Mouse (Mus musculus): ENCODE data around the gene Ermn. TPM values are rescaled to one million over a fixed set of nuclear protein-coding genes. Genes with fewer than 3 reads are reported as not detected.

Gene Ermn
- 1 to 10 TPM in 1 of 3 experiments, under 1 TPM in 1, not detected in 1; 0.15 to 5.8 TPM for polyA plus RNA-seq (2017; shearing (Covaris generic))

DNA sequence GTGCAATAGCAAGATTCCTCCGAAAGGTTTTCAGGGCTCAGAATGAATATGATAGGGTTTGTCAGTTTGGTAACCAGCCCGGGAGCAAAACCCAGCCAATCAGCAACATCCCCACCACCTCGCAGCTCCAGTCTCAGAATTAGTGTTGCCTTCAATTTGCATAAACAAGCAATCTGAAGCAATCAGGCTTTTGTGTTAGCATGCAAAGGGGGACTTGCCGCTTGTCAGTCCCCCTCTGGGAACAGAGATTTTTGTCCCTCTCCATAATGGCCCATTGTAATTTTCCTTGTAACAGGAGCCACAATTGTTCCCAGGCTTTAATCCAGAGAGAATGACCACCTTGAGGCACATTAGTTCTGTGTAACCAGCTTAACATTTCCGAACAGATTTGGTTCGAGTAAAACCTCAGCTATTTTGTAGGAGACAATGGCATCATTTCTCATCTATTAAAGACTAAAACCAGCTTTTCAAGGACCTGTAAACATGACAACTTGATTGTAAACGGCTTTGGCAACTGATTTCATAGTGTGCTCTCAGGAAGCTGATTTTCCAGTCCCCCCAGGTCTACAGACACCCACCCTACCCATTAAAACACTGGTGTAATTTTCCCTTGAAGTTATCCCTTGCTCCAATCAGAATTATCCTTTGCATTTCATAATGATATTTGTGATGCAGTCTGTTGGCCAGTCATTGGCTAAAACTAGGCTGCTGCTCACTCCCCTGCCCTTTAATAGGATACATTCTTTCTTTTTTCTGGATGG, at the start of gene Ermn:
Gene Ermn (minus strand): TSS at position 44 of the 761 bp plus-strand sequence.
- no peak for ATAC-seq

DNA sequence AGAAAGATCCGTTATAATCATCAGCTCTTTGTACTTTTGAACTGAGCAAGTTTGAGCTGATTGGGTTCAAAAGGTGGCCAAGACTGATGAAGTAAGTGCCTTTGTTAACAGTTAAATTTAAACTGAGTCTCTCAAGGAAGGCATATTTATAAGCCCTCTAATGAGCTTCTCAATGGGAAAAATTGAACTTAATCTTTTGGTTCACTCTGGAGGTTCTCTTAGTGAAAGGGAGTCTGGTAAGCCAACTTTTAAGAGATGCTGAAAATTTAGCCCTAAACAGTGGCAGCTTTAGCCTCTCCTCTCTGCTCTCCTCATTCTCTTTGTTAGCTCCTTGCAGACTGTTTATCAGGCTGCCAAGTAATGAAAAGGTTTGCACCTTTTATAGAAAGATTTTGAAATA, 42.2 kb upstream of the Ermn start:
- ATAC-seq: no peak

DNA sequence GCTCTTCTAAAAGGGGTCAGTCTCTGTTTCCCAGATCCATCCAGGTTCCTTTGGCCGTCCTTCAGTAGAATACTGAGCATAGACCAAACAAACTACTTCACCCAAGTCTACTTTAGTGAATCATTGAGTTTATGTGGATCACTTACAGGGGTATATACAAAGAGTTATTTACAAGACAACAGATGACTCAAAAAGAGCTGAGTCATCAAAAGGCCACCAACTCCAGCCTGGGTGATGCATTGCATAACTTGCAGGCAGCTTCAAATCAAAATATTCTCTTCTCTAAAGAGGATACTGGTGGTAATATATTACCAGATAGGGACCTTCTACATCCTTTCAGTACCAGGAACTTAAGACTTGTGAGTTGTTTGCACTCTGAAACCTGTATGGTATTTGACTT, 33.8 kb upstream of the Ermn start:
- ATAC-seq: no peak

DNA sequence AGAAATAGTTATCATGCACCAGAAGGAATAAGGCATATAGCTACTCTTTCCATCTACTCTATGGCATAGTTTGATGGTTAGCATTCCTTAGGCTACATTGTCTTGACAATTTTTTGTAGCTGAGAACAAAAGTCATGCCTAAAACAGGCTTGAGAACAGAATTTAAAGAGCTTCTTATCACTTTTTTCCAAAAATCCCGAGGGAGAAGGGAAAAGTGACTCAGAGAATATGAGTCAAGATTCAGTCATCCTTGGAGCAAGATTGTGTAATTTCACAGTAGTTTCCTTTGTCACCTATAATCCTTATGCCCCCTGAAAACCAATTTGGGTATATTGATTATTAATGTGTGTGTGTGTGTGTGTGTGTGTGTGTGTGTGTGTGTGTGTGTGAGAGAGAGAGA, 27.2 kb upstream of the Ermn start:
- no peak for ATAC-seq

DNA sequence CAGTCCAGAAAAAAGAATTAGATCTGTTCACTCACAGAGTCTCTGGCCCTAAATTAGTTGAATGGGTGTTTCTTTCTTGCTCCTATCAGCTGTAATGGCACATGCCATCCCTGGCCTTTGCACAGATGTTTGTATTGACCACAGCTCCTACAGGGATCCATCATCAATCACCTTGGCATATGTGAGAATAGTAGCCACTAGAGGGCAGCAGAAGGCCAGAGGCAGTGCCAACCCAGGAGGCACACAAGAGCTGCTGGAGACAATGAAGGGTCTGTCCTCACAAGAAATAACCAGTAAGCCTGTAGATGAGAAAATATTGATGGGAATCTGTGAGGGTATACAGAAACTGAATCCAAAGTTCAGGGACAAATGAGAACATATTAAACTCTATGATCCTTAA, 2.7 kb upstream of the Ermn start:
- ATAC-seq: peak; percentile 88

DNA sequence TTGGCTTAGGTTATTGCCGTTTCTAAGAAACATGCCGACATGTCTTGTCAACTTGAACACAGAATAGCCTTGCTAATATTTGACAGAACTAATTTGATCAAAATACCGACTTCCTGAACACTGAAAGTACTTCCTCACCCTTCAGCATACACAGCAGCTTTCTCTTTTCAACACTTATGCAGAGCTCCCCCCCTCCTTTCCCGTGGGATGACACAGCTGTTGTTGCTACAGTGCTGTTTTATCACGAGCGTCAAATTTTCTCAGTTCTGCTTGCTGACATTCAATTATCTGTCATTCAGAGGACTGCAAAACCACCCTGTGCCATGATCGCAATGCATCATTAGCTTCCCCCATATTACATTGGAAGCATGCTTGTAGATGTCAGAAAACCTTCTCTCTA, 10.8 kb downstream of the Ermn start:
- no peak for ATAC-seq

DNA sequence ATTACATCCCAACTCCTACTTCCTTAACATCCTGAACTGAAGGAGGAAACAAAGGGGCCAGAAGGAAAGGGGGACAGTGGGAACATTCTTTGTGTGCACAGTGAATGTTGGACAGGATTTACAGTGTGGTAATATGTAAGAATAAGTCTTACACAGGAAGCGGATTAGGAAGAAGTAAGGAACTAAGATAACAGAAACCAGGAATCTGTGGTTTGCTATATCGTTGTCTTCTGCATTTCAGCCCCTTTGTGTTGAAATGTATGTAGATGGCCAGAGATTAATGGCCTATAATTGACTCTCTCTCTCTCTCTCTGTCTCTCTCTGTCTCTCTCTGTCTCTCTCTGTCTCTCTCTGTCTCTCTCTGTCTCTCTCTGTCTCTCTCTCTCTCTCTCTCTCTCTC, 15.7 kb downstream of the Ermn start:
- no peak for ATAC-seq

DNA sequence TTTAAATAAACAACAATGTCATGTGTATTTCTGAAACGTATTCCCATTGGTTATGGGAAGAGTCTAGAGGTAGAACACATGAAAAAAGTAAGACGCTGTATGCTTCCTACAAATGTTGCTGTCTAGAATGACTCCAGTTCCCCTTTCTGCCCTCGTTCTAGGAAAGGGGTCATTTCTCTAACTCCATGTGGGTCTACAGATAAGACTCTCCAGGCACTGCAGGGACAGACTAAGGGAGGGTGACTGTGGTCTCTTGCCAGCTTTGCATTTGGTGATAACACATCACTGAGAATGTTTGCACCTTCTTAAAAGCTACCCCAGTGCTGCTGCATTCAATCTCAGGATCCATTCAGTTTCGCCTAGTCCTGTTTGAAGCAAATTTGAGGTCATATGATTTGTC, 17.0 kb downstream of the Ermn start:
- no peak for ATAC-seq

DNA sequence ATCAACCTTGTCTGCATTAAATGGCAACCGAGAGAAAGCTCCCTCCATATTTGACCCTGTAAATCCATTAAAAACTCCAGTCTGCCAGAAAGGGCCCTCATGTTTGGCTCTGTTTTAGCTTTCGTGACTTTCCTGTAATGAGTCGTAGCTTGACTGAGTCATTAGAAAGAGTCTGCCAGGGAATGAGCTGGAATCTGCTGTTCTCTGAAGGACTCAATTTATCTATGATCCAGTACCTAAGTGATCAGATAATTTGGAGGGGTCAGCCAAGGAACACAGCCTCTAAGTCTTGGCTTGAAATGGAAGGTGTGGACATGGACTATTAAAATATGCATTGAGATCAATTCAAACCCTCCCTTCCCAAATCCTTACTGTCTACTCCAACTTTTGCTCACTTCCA, 21.2 kb downstream of the Ermn start:
- no peak for ATAC-seq

DNA sequence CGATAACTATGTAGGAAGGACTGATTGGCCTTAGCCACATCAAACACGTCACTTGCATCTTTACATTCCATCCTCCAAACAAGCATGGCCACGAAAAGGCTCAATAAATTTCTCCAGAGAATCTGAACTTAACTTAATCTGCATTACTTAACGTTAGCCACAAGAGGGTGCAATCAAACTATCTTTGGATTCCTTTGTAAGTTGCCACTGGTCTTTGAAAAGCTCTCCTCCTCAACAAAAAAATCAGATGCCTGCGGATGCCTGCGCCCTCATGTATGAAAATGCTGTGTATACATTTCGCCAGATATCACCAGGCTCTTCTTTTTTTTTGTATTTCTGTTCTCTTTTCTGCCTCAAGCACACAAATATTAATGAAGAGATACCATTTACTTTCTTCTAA, 23.3 kb downstream of the Ermn start:
- peak; percentile 77 for ATAC-seq

DNA sequence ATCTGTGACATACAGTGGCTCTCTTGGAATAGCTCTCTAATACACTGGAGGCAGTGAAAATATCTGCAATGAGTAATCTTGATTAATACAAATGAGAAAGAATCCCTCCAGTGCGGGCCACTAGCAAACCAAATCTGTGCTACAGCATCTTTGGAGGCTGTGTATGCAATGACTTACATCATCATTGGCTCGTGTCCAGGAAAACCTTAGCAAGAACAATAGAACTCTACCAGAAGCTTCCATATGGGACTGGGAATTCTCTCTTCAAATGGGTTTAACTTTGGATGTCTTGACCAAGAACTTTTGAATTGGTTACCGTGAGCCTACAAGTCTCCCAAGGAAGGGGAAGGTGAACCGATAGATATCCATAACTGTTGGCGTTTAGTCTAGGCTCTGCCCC, 25.9 kb downstream of the Ermn start:
- ATAC-seq: no peak

DNA sequence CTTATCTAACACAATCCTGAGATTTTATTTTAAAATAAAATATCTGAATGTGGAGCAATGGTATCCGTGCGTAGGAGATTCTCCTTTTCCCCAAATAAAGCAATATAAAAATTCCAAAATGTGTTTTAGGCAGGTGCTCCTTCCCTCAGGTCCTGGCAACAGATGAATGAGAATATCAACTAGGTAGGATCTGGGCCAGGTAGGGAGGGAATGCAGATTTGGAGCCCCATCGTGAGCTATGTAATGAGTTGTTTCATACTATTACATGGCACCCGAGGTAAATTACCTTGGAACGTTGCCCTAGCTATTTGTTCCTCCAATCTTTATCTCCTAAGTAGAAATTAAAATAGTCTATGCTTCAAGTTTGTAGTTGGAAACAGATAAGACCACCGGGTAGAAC, 29.1 kb downstream of the Ermn start:
- no peak for ATAC-seq

DNA sequence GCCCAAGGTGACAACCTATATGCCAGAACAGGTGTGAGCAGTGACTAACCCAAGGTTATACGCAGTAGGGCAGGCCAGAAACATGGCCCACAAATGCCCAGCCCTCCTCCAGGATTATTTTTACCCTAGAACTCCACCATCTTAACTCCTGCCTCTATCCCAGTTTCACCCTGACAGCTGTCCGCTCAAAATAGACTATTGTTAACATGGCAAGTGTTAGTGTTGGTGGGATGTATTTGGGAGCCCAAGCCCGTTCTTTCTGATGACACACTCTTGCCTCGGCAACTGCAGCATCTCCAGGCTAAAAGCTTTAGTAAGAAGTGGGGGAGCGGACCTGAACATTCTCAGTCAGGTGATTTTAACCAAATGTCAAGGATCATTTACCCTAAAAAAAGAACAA, 45.6 kb downstream of the Ermn start:
- no peak for ATAC-seq

DNA sequence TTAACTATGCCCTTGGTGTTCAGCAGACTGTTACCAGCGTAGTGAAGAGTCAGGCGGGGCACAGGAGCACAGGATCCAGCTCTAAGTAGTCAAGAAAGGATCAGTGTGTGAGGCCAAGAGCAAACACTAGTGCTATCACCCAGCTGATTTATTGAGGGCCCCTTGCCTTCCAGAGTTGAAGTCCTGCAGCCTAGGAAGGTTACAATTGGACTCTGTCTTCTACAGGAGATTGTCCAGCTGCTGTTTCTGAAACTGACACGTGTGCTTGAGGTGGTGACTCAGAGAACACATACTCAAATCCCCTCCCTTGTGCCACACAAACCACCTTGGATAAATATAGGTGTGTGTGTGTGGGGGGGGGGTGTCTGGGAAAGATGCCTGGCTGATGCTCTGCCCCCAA, 51.2 kb downstream of the Ermn start:
- ATAC-seq: no peak

DNA sequence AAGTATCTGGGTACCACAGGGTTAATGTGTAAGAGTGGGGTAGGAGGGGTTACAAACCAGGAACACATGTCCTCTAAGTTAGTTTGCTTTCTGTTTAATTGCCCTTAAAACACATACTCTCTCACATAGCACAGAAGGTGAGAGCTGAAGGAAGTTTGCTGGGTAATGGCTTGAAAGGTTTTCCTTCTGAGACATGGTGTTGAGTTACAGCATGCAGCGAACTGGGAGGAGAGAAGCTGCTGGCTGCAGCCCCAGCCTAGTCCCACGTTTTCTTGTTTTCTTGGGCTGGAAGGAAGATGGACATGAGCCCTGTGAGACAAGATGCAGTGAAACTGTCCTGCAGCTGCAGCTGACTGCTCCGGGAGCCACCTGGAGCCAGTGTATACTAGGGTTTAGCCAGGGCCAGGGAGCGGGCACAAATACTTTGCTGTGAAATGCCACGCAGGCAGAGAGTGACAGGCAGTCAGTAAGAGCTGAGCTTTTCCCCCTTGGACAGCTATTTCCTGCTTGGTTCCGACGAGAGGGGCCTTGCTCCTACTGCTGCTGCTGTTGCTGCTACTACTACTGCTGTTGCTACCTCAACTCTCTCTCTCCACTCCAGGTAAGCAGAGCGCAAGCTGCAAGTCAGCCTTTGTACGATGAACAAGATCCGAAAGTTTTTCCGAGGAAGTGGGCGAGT, 54.8 kb downstream of the Ermn start, which contains the start of gene Galnt5:
Gene Galnt5 (plus strand): TSS at position 133 of the 679 bp plus-strand sequence.
- ATAC-seq: no peak

Other genes starting within 250 kb of the Ermn start
- gene Galnt5, start 55.0 kb downstream of the Ermn start, polyA plus RNA-seq (2017; shearing (Covaris generic)): not detected
- 100 to 1,000 TPM; 325 to 394 (median 384) TPM for gene Cytip, start 142.7 kb upstream of the Ermn start, polyA plus RNA-seq (2017; shearing (Covaris generic))